Mouse (Mus musculus) T-cell, adult 66 days (primary cell): ENCODE results near the gene Gm20683. TPM values are rescaled to one million over a fixed set of nuclear protein-coding genes. Genes with fewer than 3 reads are reported as not detected.

Experiments
- total RNA-seq, 2 experiments: library from RNA; stranded (reverse); gene quantifications; 3 replicates in 1 of 2; 4 replicates in 1 of 2; pipeline ENCODE4 v1.2.4; 2023

The Gm20683 gene
- total RNA-seq, 2 experiments from 2014 or later = 9.3 to 10.8 TPM

Other genes starting within 250 kb of the Gm20683 start
- not detected for gene Gng13, start 124.6 kb downstream of the Gm20683 start, total RNA-seq
- gene Chtf18, start 114.3 kb downstream of the Gm20683 start, total RNA-seq = 10 to 100 TPM in 1 of 2 experiments, 1 to 10 TPM in 1; 5.1 to 12.6 TPM
- gene Rpusd1, start 114.1 kb downstream of the Gm20683 start, total RNA-seq = 1 to 10 TPM; 4.6 to 8.0 TPM
- under 1 TPM in 1 of 2 experiments, not detected in 1; 0.26 TPM for gene Mslnl, start 105.7 kb downstream of the Gm20683 start, total RNA-seq
- gene Msln, start 87.4 kb downstream of the Gm20683 start, total RNA-seq = 1 to 10 TPM in 1 of 2 experiments, not detected in 1; 1.1 TPM
- gene Narfl, start 68.0 kb downstream of the Gm20683 start, total RNA-seq = 10 to 100 TPM; 25.4 to 27.9 TPM
- 10 to 100 TPM; 22.7 to 27.1 TPM for gene Haghl, start 56.1 kb downstream of the Gm20683 start, total RNA-seq
- gene Ccdc78, start 55.2 kb downstream of the Gm20683 start, total RNA-seq = not detected
- 10 to 100 TPM; 47.6 to 58.9 TPM for gene Fam173a, start 48.9 kb downstream of the Gm20683 start, total RNA-seq
- not detected for gene AC134908.4, start 46.1 kb downstream of the Gm20683 start, total RNA-seq
- 10 to 100 TPM; 24.8 to 31.6 TPM for gene Metrn, start 44.6 kb downstream of the Gm20683 start, total RNA-seq
- not detected for gene Fbxl16, start 32.7 kb downstream of the Gm20683 start, total RNA-seq
- gene Wdr24, start 18.1 kb downstream of the Gm20683 start, total RNA-seq = 10 to 100 TPM; 25.3 to 25.7 TPM
- 10 to 100 TPM; 32.3 to 42.2 TPM for gene Jmjd8, start 12.9 kb downstream of the Gm20683 start, total RNA-seq
- 10 to 100 TPM; 70.1 to 73.0 TPM for gene Stub1, start 8.4 kb downstream of the Gm20683 start, total RNA-seq
- gene Rhbdl1, start 4.5 kb downstream of the Gm20683 start, total RNA-seq = 10 to 100 TPM in 1 of 2 experiments, 1 to 10 TPM in 1; 8.1 to 15.2 TPM
- gene Rhot2, start 3.1 kb upstream of the Gm20683 start, total RNA-seq = 10 to 100 TPM; 89.1 to 99.3 TPM
- gene Wdr90, start 19.7 kb upstream of the Gm20683 start, total RNA-seq = 10 to 100 TPM; 29.0 to 41.5 TPM
- 1 to 10 TPM; 2.4 to 9.4 TPM for gene Mcrip2, start 27.0 kb upstream of the Gm20683 start, total RNA-seq
- 10 to 100 TPM; 32.9 to 37.5 TPM for gene Mettl26, start 33.3 kb upstream of the Gm20683 start, total RNA-seq
- 1 to 10 TPM; 9.2 to 9.6 TPM for gene Wfikkn1, start 39.1 kb upstream of the Gm20683 start, total RNA-seq
- 10 to 100 TPM; 23.7 to 24.5 TPM for gene Rab40c, start 78.0 kb upstream of the Gm20683 start, total RNA-seq
- gene Pigq, start 103.2 kb upstream of the Gm20683 start, total RNA-seq = 10 to 100 TPM; 55.2 to 64.8 TPM
- gene Nhlrc4, start 103.2 kb upstream of the Gm20683 start, total RNA-seq = not detected
- gene A930017K11Rik, start 110.8 kb upstream of the Gm20683 start, total RNA-seq = under 1 TPM in 1 of 2 experiments, not detected in 1; 0.30 TPM
- 10 to 100 TPM; 38.7 to 39.4 TPM for gene Capn15, start 144.0 kb upstream of the Gm20683 start, total RNA-seq
- gene Rab11fip3, start 227.8 kb upstream of the Gm20683 start, total RNA-seq = 10 to 100 TPM; 18.3 to 22.2 TPM
- gene Decr2, start 248.6 kb upstream of the Gm20683 start, total RNA-seq = 1 to 10 TPM; 6.5 TPM